Mouse (Mus musculus): ENCODE results near the gene Ttc7. TPM values are rescaled to one million over a fixed set of nuclear protein-coding genes. Genes with fewer than 3 reads are reported as not detected.

The Ttc7 gene
- polyA plus RNA-seq, 1 experiment from 2014 or later, result 4.1 TPM

GRCm38 (mm10) chr17:87306746-87307145 is 24.1 kb downstream of the Ttc7 start:
- ATAC-seq (ENCODE audit: low FRiP score, low read depth), result no peak
- Histone ChIP-seq H3K9ac (no peak overlapping the region), H3K4me1 (peaks cover 4% of the 10 kb centered on the region; the same call in 1 of the 2 replicates), H3K4me2 (replicated peaks) (no peak overlapping the region), H3K27ac (no peak overlapping the region), H3K4me3 (no peak overlapping the region), H3K27me3 (no peaks in the 10 kb centered on the region), H3K36me3 (no peaks in the 10 kb centered on the region), H3K9me3 (no peaks in the 10 kb centered on the region)
- 75% methylated on average over 8 of the region's 8 CpGs for WGBS

GRCm38 (mm10) chr17:87309073-87309788 is 26.5 kb downstream of the Ttc7 start:
- H3K9ac ChIP-seq, result peak overlapping the region; percentile 39; the same call in 1 of the 2 replicates
- no peak for ATAC-seq (ENCODE audit: low FRiP score, low read depth)
- H3K36me3 ChIP-seq, result no peaks in the 10 kb centered on the region
- no peaks in the 10 kb centered on the region for H3K9me3 ChIP-seq
- H3K27me3 ChIP-seq, result no peaks in the 10 kb centered on the region
- 69% methylated on average over 12 of the region's 12 CpGs for WGBS
- peaks cover 20% of the 10 kb centered on the region for H3K4me1 ChIP-seq
- H3K27ac ChIP-seq, result no peak overlapping the region
- H3K4me2 ChIP-seq (replicated peaks), result no peak overlapping the region
- no peak overlapping the region for H3K4me3 ChIP-seq

- H3K4me1 ChIP-seq, result peaks cover 31% of the 10 kb centered on the region
- 82% methylated on average over 7 of the region's 7 CpGs for WGBS
- ATAC-seq (ENCODE audit: low FRiP score, low read depth), result no peak
Measured at GRCm38 (mm10) chr17:87310497-87310896, 27.8 kb downstream of the Ttc7 start.

GRCm38 (mm10) chr17:87312351-87312750 is 29.7 kb downstream of the Ttc7 start:
- Histone ChIP-seq H3K9ac (no peak overlapping the region), H3K4me1 (peaks cover 31% of the 10 kb centered on the region), H3K4me2 (replicated peaks) (no peak overlapping the region), H3K4me3 (no peak overlapping the region), H3K36me3 (no peaks in the 10 kb centered on the region), H3K9me3 (no peaks in the 10 kb centered on the region), H3K27me3 (no peaks in the 10 kb centered on the region), H3K27ac (no peak overlapping the region; the same call in 1 of the 2 replicates)
- no peak for ATAC-seq (ENCODE audit: low FRiP score, low read depth)
- WGBS, result 58% methylated on average over 12 of the region's 12 CpGs

More at GRCm38 (mm10) chr17:87310497-87310896, 27.8 kb downstream of the Ttc7 start:
- no peak overlapping the region for H3K27ac ChIP-seq
- H3K9ac ChIP-seq, result no peak overlapping the region
- H3K4me3 ChIP-seq, result no peak overlapping the region
- H3K27me3 ChIP-seq, result no peaks in the 10 kb centered on the region
- no peaks in the 10 kb centered on the region for H3K36me3 ChIP-seq
- H3K9me3 ChIP-seq, result no peaks in the 10 kb centered on the region
- no peak overlapping the region for H3K4me2 ChIP-seq (replicated peaks)

GRCm38 (mm10) chr17:87312924-87313870 is 30.5 kb downstream of the Ttc7 start:
- H3K9ac ChIP-seq, result peak overlapping the region; percentile 14
- H3K27ac ChIP-seq, result 0 out of 2 replicates have a peak overlapping the region, but pooled peaks have one; percentile 59
- H3K4me2 ChIP-seq (replicated peaks), result peak overlapping the region; percentile 47
- no peaks in the 10 kb centered on the region for H3K9me3 ChIP-seq
- peaks cover 36% of the 10 kb centered on the region for H3K4me1 ChIP-seq
- WGBS, result 37% methylated on average over 18 of the region's 18 CpGs
- no peaks in the 10 kb centered on the region for H3K36me3 ChIP-seq
- ATAC-seq (ENCODE audit: low FRiP score, low read depth), result no peak
- 0 out of 2 replicates have a peak, but pooled peaks cover 2% of the 10 kb centered on the region for H3K27me3 ChIP-seq
- no peak overlapping the region for H3K4me3 ChIP-seq

- H3K9me3 ChIP-seq, result no peaks in the 10 kb centered on the region
- 0 out of 2 replicates have a peak, but pooled peaks cover 2% of the 10 kb centered on the region for H3K27me3 ChIP-seq
- no peaks in the 10 kb centered on the region for H3K36me3 ChIP-seq
- peaks cover 36% of the 10 kb centered on the region for H3K4me1 ChIP-seq
- 72% methylated on average over 8 of the region's 8 CpGs for WGBS
- H3K9ac ChIP-seq, result no peak overlapping the region
- no peak overlapping the region for H3K4me2 ChIP-seq (replicated peaks)
- ATAC-seq (ENCODE audit: low FRiP score, low read depth), result no peak
- no peak overlapping the region for H3K27ac ChIP-seq
- H3K4me3 ChIP-seq, result no peak overlapping the region
Measured at GRCm38 (mm10) chr17:87314121-87314520, 31.4 kb downstream of the Ttc7 start.

- H3K9me3 ChIP-seq, result no peaks in the 10 kb centered on the region
- H3K27me3 ChIP-seq, result 0 out of 2 replicates have a peak, but pooled peaks cover 2% of the 10 kb centered on the region
- peak; percentile 24; the same call in 1 of the 2 replicates for ATAC-seq (ENCODE audit: low FRiP score, low read depth)
- WGBS, result 63% methylated on average over 5 of the region's 5 CpGs
- no peak overlapping the region for H3K9ac ChIP-seq
- no peak overlapping the region for H3K27ac ChIP-seq
- H3K36me3 ChIP-seq, result no peaks in the 10 kb centered on the region
- no peak overlapping the region for H3K4me3 ChIP-seq
- peaks cover 36% of the 10 kb centered on the region for H3K4me1 ChIP-seq
- peak overlapping the region; percentile 22; the same call in 1 of the 2 replicates for H3K4me2 ChIP-seq (replicated peaks)
Measured at GRCm38 (mm10) chr17:87314530-87314946, 31.9 kb downstream of the Ttc7 start.

GRCm38 (mm10) chr17:87315021-87315531 is 32.4 kb downstream of the Ttc7 start:
- Histone ChIP-seq H3K9ac (0 out of 2 replicates have a peak overlapping the region, but pooled peaks have one; percentile 5), H3K27ac (no peak overlapping the region), H3K9me3 (no peaks in the 10 kb centered on the region), H3K27me3 (0 out of 2 replicates have a peak, but pooled peaks cover 2% of the 10 kb centered on the region), H3K4me1 (peaks cover 36% of the 10 kb centered on the region), H3K4me3 (no peak overlapping the region), H3K4me2 (replicated peaks) (peak overlapping the region; percentile 22), H3K36me3 (no peaks in the 10 kb centered on the region)
- ATAC-seq (ENCODE audit: low FRiP score, low read depth), result peak; percentile 62
- WGBS, result 9% methylated on average over 9 of the region's 9 CpGs

GRCm38 (mm10) chr17:87315891-87316763 is 33.4 kb downstream of the Ttc7 start:
- Histone ChIP-seq H3K27me3 (0 out of 2 replicates have a peak, but pooled peaks cover 2% of the 10 kb centered on the region), H3K4me3 (no peak overlapping the region), H3K4me1 (peaks cover 36% of the 10 kb centered on the region), H3K9me3 (no peaks in the 10 kb centered on the region), H3K9ac (no peak overlapping the region), H3K36me3 (no peaks in the 10 kb centered on the region), H3K27ac (no peak overlapping the region), H3K4me2 (replicated peaks) (no peak overlapping the region)
- WGBS, result 79% methylated on average over 23 of the region's 23 CpGs
- ATAC-seq (ENCODE audit: low FRiP score, low read depth), result no peak

GRCm38 (mm10) chr17:87317271-87317670 is 34.6 kb downstream of the Ttc7 start:
- 0 out of 2 replicates have a peak, but pooled peaks cover 2% of the 10 kb centered on the region for H3K27me3 ChIP-seq
- 46% methylated on average over 6 of the region's 6 CpGs for WGBS
- ATAC-seq (ENCODE audit: low FRiP score, low read depth), result no peak
- no peak overlapping the region for H3K4me3 ChIP-seq
- H3K9ac ChIP-seq, result no peak overlapping the region
- no peaks in the 10 kb centered on the region for H3K36me3 ChIP-seq
- H3K4me1 ChIP-seq, result peaks cover 34% of the 10 kb centered on the region
- H3K4me2 ChIP-seq (replicated peaks), result no peak overlapping the region
- peaks cover 6% of the 10 kb centered on the region for H3K9me3 ChIP-seq
- no peak overlapping the region for H3K27ac ChIP-seq

GRCm38 (mm10) chr17:87317947-87318346 is 35.3 kb downstream of the Ttc7 start:
- no peak overlapping the region for H3K4me3 ChIP-seq
- no peak overlapping the region for H3K4me2 ChIP-seq (replicated peaks)
- no peak for ATAC-seq (ENCODE audit: low FRiP score, low read depth)
- H3K9me3 ChIP-seq, result peaks cover 6% of the 10 kb centered on the region
- H3K27ac ChIP-seq, result no peak overlapping the region
- peaks cover 29% of the 10 kb centered on the region for H3K4me1 ChIP-seq
- H3K9ac ChIP-seq, result no peak overlapping the region
- 76% methylated on average over 9 of the region's 9 CpGs for WGBS
- 0 out of 2 replicates have a peak, but pooled peaks cover 2% of the 10 kb centered on the region for H3K27me3 ChIP-seq
- no peaks in the 10 kb centered on the region for H3K36me3 ChIP-seq
